Mouse (Mus musculus) embryonic fibroblast, embryonic 13.5 days (primary cell): Measurements from ENCODE around the gene Cog5. TPM values are rescaled to one million over a fixed set of nuclear protein-coding genes. Genes with fewer than 3 reads are reported as not detected.

Experiments
- H3K27ac ChIP-seq: 2 replicates; pipeline ENCODE4 v1.5.1; 2012; ENCODE audit warnings: low read length, control low read depth, inconsistent platforms; ENCODE audit not compliant: insufficient read depth
- H3K4me1 ChIP-seq: 2 replicates; pipeline ENCODE4 v1.6.1; 2011; ENCODE audit warnings: low read length; ENCODE audit not compliant: control insufficient read depth, insufficient read depth
- H3K4me3 ChIP-seq: 2 replicates; pipeline ENCODE4 v1.5.1; 2011; ENCODE audit warnings: mild to moderate bottlenecking, control low read depth, low read length; ENCODE audit not compliant: insufficient read depth
- CTCF ChIP-seq: IDR thresholded peaks from 2 replicates; pipeline ENCODE4 v1.5.1; 2011; ENCODE audit warnings: mild to moderate bottlenecking, control low read depth, low read length, moderate library complexity, borderline replicate concordance; ENCODE audit not compliant: insufficient read depth
- POLR2A ChIP-seq: IDR thresholded peaks from 2 replicates; pipeline ENCODE4 v1.6.1; 2011; ENCODE audit warnings: low read depth, mild to moderate bottlenecking, control low read depth, low read length, moderate library complexity
- polyA plus RNA-seq: library from polyadenylated mRNA; stranded (reverse); fragments of >200 nt; gene quantifications from 2 replicates; pipeline ENCODE4 v1.2.4, GENCODE M21; 2011; ENCODE audit warnings: low read depth; ENCODE audit not compliant: missing spikeins, insufficient read length

Gene Cog5
- polyA plus RNA-seq, 1 experiment: 48.3 TPM

DNA sequence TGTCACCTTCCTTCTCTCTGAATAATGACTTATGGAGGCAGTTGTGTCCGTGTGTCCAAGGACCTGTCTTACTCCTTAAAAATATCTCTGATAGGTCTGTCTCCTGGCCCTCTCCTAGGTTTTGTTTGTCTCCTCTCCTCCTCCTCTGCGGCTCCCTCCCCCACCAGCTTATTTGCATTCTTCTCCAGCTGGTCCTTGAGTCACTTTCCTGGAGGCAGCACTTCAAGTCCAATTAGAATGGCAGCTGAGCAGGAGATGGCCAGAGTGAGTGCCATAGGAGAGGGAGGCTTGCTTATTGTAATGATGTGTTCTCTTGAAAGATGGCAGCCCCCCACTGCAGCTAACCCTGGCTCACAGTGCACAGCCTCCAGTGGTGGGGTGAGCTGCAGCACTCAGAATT is 241.2 kb downstream of the Cog5 start:
- TF ChIP-seq POLR2A: no peak
- no peak for TF ChIP-seq CTCF
- Histone ChIP-seq H3K4me1 (no peaks in the 10 kb centered on the region; the same call in 1 of the 2 replicates), H3K4me3 (no peak overlapping the region), H3K27ac (no peak overlapping the region)

DNA sequence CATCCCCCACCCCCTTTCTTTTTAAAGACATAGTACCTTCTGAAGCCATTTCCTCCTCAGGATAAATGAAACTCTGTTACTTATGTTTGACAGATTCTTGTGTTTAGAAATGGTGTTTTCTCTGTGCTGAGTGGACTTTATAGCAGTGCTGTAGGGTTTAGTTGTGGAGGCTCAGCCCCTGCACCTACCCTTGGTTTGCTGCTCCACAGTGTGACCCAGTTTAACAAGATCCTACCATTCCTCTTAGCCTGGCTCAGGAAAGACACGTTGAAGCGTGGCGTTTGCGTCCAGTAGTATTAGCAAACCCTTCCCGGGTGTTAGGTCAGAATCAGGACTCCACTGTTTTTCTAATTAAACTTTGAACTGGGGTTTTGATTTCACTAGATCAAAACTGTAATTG is 241.6 kb downstream of the Cog5 start:
- no peak for TF ChIP-seq POLR2A
- TF ChIP-seq CTCF: no peak
- H3K4me3 ChIP-seq: no peak overlapping the region
- no peaks in the 10 kb centered on the region; the same call in 1 of the 2 replicates for H3K4me1 ChIP-seq
- H3K27ac ChIP-seq: no peak overlapping the region

DNA sequence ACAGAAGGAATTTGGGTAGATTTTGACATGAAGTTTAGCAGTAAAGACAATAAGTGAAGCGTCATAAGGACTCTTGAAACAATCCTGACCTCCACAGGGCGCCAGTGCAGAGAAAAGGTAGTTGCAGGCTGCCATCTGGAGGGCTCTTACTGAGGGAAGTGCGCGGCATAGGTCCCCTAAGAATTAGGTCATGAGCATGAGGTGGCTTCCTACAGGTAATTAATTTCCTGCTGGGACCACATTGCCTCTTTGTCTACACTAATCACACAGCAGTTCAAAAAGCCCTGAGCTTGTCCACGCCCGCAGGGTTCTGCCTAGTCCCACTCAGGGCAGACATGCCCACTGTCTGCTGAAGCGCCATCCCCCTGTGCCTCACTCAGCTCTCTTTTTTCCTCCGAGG is 242.3 kb downstream of the Cog5 start:
- Histone ChIP-seq H3K4me1 (no peaks in the 10 kb centered on the region; the same call in 1 of the 2 replicates), H3K27ac (no peak overlapping the region), H3K4me3 (no peak overlapping the region)
- TF ChIP-seq CTCF (no peak), POLR2A (no peak)

DNA sequence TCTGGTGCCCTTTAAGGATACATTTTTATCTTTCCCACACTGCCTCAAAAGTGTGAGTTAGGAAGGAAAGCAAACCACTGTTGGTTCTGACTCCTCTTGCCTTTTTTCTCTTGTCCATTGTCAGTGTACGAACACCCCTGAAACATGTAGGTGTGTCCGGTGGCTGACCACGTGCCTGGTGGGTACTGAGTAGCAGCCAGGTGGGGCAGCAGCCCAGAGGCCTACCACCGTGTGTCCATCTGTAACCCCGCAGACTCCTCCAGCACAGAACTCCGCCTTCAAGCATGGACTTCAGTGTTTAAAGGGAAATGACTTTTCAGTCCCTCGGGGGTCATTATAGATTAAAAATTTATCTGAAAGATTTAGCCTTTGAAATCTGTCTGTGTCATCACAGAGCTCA is 242.8 kb downstream of the Cog5 start:
- H3K4me3 ChIP-seq: no peak overlapping the region
- no peaks in the 10 kb centered on the region; the same call in 1 of the 2 replicates for H3K4me1 ChIP-seq
- TF ChIP-seq POLR2A (no peak), CTCF (no peak)
- no peak overlapping the region for H3K27ac ChIP-seq

DNA sequence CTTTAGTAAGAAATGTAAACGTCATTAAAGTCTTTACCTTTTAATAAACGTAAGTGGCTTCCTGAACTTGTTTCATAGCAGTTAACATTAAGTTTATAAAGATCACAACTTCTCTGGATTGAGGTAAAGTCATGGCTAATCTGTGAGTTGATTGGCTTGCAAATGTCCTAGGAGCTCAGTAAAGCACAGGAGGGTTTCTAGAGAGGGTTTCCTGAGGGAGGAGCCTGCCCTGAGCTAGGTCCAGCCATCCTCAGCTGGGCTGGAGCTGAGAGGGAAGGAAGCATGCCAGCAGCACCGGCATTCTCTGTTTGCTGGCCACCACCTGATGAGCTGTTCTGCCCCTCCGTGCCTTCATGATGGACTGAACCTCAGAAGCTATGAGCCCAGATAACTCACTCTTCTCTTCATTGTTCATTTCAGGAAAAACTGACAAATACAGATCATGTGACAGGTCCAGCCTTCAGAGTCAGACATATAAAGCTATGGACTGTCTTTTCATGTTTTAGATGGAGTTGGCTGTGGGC is 245.8 kb downstream of the Cog5 start:
- Histone ChIP-seq H3K27ac (no peak overlapping the region), H3K4me1 (no peaks in the 10 kb centered on the region; the same call in 1 of the 2 replicates), H3K4me3 (no peak overlapping the region)
- TF ChIP-seq POLR2A (no peak), CTCF (no peak)

DNA sequence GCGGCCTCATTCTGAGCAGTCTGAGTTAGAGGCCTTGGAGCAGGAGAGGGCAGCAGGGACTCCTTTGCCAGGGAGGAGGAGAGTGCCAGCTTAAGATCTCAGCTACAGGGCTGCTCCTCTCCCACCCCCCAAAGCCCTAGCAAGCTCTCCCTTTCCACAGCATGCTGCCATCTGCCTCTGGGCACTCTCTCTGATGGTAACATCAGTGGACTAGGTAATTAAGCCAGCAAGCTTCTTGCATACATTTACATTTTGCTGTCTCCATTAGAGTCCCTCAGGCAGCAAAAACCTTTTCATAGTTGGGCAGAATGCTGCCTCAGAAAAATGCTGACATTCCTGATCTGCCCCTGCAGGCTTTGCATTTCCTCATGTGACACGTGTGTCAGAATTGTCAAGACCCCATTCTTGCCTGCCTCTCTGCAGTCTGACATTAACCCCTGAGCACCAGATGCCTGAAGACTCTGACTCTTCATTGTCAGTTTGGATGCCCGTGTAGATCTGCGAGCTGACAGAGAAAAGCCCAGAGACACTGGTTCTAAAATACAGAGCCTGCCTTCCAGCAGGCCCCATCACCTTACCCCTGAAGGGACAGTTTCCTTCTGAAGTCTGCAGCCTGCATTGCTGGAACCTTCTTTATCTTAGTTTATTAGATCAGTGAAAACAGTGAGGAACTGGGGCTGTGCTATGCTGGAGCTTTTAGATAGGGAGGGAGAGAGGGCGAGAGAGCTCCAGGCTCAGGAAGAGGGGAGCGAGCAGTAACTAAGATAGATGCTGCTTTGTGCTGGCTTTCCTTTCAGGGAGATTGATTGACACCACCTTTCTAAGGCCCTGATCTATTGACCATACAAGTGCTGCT is 251.3 kb downstream of the Cog5 start:
- Histone ChIP-seq H3K27ac (no peak overlapping the region), H3K4me1 (no peaks in the 10 kb centered on the region), H3K4me3 (no peak overlapping the region)
- TF ChIP-seq POLR2A (no peak), CTCF (no peak)

DNA sequence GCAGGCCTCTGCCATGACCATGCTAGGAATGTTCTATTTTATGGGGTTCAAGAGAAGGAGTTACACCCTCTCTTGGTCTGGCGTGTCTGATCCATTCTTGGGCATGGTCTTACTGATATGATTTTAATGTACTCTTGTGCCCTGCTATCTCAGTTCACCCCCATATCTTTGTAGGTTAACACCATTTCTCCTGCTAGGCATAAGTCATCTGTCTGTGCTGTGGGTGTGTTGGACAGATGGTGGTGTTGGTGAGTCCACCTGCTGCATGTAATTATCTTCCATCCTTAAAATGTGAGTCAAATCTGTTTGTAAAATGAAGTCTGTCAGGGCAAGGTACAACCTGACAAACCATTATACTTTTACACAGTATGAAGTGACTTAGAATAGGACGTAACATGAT is 252.8 kb downstream of the Cog5 start:
- no peaks in the 10 kb centered on the region for H3K4me1 ChIP-seq
- no peak for TF ChIP-seq POLR2A
- no peak for TF ChIP-seq CTCF
- H3K4me3 ChIP-seq: no peak overlapping the region
- H3K27ac ChIP-seq: no peak overlapping the region

DNA sequence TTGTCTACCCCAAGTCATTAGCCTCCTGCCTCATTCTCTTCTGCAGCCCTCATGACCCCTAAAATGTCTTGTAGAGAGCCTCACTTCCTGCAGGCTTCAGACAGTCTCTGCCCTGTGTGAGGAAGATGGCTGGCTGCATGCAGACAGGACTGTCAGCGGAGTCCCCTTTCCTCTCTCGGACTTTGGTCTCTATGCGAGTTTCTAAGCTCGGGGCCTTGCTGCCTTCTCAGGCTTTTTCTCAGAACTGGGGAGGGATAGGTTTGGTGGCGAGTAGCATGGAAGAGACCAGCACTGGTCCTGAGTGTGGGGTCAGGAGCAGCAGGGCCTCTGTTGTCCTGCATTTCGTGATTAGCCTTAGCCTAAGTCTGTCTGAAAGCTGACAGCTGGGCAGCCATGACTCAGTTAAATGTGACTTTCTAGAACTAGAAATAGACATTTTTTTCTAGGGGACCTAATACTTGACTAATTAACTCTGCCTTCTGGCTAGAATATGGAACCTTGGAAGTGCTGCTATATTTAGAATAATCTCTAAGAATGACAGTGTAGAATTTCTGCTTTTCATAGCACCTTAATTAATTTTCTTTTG is 258.4 kb downstream of the Cog5 start:
- Histone ChIP-seq H3K4me3 (no peak overlapping the region), H3K4me1 (no peaks in the 10 kb centered on the region), H3K27ac (no peak overlapping the region)
- TF ChIP-seq CTCF (no peak), POLR2A (no peak)

DNA sequence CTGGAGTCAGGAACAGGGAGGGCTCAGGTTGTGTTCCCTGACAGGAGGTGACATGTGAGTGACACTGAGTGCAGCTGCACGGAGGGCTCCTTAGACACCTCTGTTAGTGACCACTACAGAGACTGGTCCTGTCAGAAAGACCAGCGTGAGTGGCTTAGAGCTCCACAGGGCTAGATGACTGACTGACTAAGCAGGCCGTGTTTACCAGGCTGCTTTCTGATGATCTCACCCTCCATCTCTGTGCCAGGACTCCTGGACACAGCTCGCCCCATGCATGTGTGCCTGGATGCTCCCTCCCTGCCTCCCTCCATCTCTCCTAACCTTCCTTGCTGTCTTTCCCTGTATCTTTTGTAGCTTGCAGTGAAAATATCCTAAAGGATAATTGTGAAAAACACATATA is 258.9 kb downstream of the Cog5 start:
- no peak for TF ChIP-seq POLR2A
- no peak for TF ChIP-seq CTCF
- no peak overlapping the region for H3K4me3 ChIP-seq
- H3K4me1 ChIP-seq: no peaks in the 10 kb centered on the region
- H3K27ac ChIP-seq: no peak overlapping the region

DNA sequence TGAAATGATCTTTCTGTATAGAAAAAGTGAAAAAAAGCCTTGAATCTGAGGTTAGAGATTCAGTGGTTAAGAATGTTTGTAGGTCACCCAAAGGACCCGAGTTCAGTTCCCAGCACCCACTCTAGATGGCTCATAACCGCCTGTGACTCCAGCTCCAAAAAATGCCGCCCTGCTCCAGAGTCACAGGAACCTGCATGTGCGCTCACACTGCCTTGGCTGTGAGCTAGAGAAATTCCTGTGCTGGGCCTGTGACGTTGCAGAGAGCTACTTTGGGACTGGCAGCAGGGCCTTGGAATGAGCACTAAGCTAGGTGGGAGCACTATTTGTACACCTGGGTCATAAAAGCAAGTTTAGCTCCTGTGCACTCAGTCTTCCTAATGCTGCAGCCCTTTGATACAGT is 262.0 kb downstream of the Cog5 start:
- no peak overlapping the region for H3K4me3 ChIP-seq
- TF ChIP-seq CTCF (no peak), POLR2A (no peak)
- H3K4me1 ChIP-seq: no peaks in the 10 kb centered on the region
- no peak overlapping the region for H3K27ac ChIP-seq

DNA sequence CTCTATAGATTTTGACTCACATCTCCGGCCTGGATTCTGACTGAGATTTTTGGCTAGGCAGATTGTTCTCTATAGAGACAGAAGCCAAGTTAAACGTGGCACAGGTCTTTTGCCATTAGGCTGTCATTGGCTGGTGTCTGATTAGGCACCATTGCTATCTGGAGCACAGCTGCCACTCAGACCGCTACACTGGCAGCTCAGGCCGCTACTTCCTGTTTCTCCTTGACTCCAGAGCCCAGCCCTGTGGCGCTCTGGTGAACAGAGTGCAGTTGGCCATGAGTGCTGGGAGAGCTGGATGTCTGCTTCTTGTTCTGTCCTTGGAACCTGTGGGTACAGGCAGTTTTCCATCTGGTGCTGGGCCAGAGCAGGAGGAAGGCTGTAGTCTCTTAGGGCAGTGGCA is 262.6 kb downstream of the Cog5 start:
- TF ChIP-seq CTCF (no peak), POLR2A (no peak)
- H3K4me3 ChIP-seq: no peak overlapping the region
- H3K27ac ChIP-seq: no peak overlapping the region
- no peaks in the 10 kb centered on the region for H3K4me1 ChIP-seq
